Mouse (Mus musculus) heart, postnatal 0 days (tissue): ENCODE data around the gene Inpp5f. TPM values are rescaled to one million over a fixed set of nuclear protein-coding genes. Genes with fewer than 3 reads are reported as not detected.

Source experiments
- ATAC-seq: fragments of 200-750 bp; cut with Nextera tagmentation; 2 replicates; pipeline ENCODE4 v1.8.0; 2017; ENCODE audit warnings: low read depth, moderate number of reproducible peaks, moderate library complexity; ENCODE audit not compliant: insufficient read depth
- DNase-seq: peaks from one replicate; pipeline ENCODE4 v3.0.0-alpha.2; 2016; ENCODE audit warnings: low spot score
- H3K27ac ChIP-seq: fragments of 300-500 bp; sonication (generic); 2 replicates; pipeline ENCODE4 v1.5.1; 2014; ENCODE audit warnings: low read depth, mild to moderate bottlenecking
- H3K27me3 ChIP-seq: fragments of 300-500 bp; sonication (generic); 2 replicates; pipeline ENCODE4 v1.6.1; 2014; ENCODE audit warnings: low read length, mixed read lengths; ENCODE audit not compliant: control insufficient read depth, insufficient read depth
- H3K36me3 ChIP-seq: fragments of 300-500 bp; sonication (generic); replicated peaks from 2 replicates; pipeline ENCODE4 v1.6.1; 2014; ENCODE audit warnings: low read length, mixed read lengths; ENCODE audit not compliant: control insufficient read depth, insufficient read depth
- H3K4me1 ChIP-seq: fragments of 300-500 bp; sonication (generic); 2 replicates; pipeline ENCODE4 v1.6.1; 2014; ENCODE audit warnings: antibody characterized with exemption; ENCODE audit not compliant: control insufficient read depth, insufficient read depth
- H3K4me2 ChIP-seq: fragments of 300-500 bp; sonication (generic); 2 replicates; pipeline ENCODE4 v1.6.1; 2014; ENCODE audit warnings: low read depth, mild to moderate bottlenecking, low read length, moderate library complexity
- H3K4me3 ChIP-seq: fragments of 300-500 bp; sonication (generic); 2 replicates; pipeline ENCODE4 v1.5.1; 2014; ENCODE audit warnings: low read depth, low read length
- H3K9ac ChIP-seq: fragments of 300-500 bp; sonication (generic); replicated peaks from 2 replicates; pipeline ENCODE4 v1.6.1; 2014; ENCODE audit warnings: low read depth, low read length, mixed read lengths
- H3K9me3 ChIP-seq: fragments of 300-500 bp; sonication (generic); replicated peaks from 2 replicates; pipeline ENCODE4 v1.6.1; 2016; ENCODE audit warnings: low read length; ENCODE audit not compliant: control insufficient read depth
- CTCF ChIP-seq: IDR thresholded peaks from 2 replicates; pipeline ENCODE4 v1.5.1; 2016; ENCODE audit warnings: antibody characterized with exemption, control low read depth, low read depth
- EP300 ChIP-seq: IDR thresholded peaks from 2 replicates; pipeline ENCODE4 v1.6.1; 2016; ENCODE audit warnings: antibody characterized with exemption, low read depth
- WGBS: fragments of 180-500 bp; shearing (Covaris S2); extraction: QIAGEN DNeasy Blood & Tissue Kit; methylation state at CpG from one replicate; pipeline ENCODE4 v1.1.7; 2014; 5-methylcytosine and 5-hydroxymethylcytosine counted together
- polyA plus RNA-seq: library from polyadenylated mRNA; unstranded; fragments of >200 nt; fragmentation: Nextera tagmentation; extraction: Ambion mirVana; gene quantifications from 2 replicates; pipeline ENCODE4 v1.2.1, GENCODE M21; 2015
- total RNA-seq: library from RNA; depleted of rRNA; stranded (reverse); fragments of >200 nt; gene quantifications from 2 replicates; pipeline ENCODE4 v1.2.3, GENCODE M21; 2014; ENCODE audit warnings: low replicate concordance

Inpp5f gene
- total and polyA plus RNA-seq, 2 experiments from 2014 or later = 4.8 to 5.3 TPM

DNA sequence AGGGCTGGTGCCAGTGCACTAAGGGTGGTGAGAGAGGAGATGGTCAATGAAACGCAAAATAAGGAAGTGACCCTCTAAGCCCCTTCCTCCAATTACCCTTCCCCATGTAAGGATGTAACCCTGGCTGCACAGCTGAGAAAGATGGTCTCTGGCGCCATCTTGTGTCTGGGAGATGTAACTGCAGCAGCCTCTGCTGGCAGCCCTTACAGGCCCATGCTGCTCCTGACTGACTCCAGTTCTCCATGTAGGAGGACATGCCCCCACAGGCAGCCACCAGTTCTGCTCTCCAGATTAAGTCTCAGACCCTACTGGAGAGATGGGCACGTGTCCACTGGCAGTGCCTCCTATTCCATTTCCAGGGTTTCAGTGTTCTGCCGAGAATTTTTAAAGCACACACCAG, 94.6 kb downstream of the Inpp5f start:
- WGBS = 21% methylated on average over 4 of the region's 4 CpGs
- no peaks in the 10 kb centered on the region for H3K9me3 ChIP-seq
- no peak overlapping the region for H3K27ac ChIP-seq
- H3K27me3 ChIP-seq = no peaks in the 10 kb centered on the region
- H3K4me1 ChIP-seq = no peaks in the 10 kb centered on the region
- H3K36me3 ChIP-seq = peaks cover 93% of the 10 kb centered on the region
- H3K9ac ChIP-seq = no peak overlapping the region
- H3K4me3 ChIP-seq = no peak overlapping the region
- peak; percentile 57 for DNase-seq
- TF ChIP-seq CTCF = peak; percentile 95
- TF ChIP-seq EP300 = no peak
- ATAC-seq = peak; percentile 55; the same call in 1 of the 2 replicates
- no peak overlapping the region for H3K4me2 ChIP-seq

- Histone ChIP-seq H3K27ac (no peak overlapping the region), H3K36me3 (peaks cover 74% of the 10 kb centered on the region), H3K4me2 (no peak overlapping the region), H3K27me3 (no peaks in the 10 kb centered on the region), H3K4me1 (no peaks in the 10 kb centered on the region), H3K4me3 (no peak overlapping the region), H3K9ac (no peak overlapping the region), H3K9me3 (no peaks in the 10 kb centered on the region)
- WGBS = 62% methylated on average over 4 of the region's 4 CpGs
- no peak for ATAC-seq
- no peak for TF ChIP-seq CTCF
- TF ChIP-seq EP300 = no peak
- DNase-seq = no peak
Measured at GRCm38 (mm10) chr7:128717991-128718390, 106.9 kb downstream of the Inpp5f start.

DNA sequence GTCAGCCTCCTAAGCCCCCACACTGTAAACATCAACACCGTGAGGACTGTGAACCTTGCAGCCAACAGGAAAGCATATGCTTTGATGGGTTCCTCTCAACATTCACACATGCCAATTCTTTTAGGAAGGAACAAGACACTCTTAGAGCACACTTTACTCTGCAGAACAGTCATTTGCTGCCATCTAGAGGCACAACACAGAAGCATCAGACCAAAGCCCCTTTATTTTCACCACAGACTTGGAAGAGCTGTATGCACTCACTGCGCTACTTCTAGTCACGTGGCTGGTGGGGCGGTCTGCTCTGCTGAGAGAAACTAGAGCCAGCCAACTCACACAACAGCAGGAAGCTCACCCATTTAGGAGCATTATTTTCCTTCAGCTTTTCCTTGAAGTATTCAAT, 113.6 kb downstream of the Inpp5f start:
- TF ChIP-seq CTCF (peak; percentile 89), EP300 (no peak)
- DNase-seq = peak; percentile 91
- peak overlapping the region; percentile 31 for H3K27ac ChIP-seq
- H3K4me2 ChIP-seq = no peak overlapping the region
- no peak overlapping the region for H3K9ac ChIP-seq
- no peaks in the 10 kb centered on the region for H3K9me3 ChIP-seq
- H3K4me1 ChIP-seq = peaks cover 13% of the 10 kb centered on the region; the same call in 1 of the 2 replicates
- no peak overlapping the region for H3K4me3 ChIP-seq
- peak; percentile 95 for ATAC-seq
- H3K27me3 ChIP-seq = no peaks in the 10 kb centered on the region
- WGBS = 16% methylated on average over 4 of the region's 4 CpGs
- H3K36me3 ChIP-seq = peaks cover 36% of the 10 kb centered on the region

DNA sequence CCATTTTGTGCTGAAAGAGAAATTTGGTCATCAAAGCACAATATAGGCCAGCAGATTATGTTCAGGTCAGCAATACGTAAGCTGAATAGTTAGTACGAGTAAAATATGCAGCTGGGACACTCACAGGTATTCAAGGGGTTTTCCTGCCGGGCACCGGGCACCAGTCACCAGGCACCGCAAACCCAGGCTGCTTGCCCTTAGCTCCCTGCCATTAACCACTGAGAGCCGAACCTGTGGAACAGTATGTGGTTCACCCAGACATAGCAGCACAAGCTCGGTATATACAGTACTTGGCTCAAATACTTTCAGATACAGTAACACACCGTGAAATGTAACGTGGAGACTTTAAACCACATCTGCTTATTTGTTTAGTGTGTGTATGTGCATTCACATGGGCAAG, 114.1 kb downstream of the Inpp5f start:
- Histone ChIP-seq H3K4me3 (no peak overlapping the region), H3K27me3 (no peaks in the 10 kb centered on the region), H3K4me1 (peaks cover 13% of the 10 kb centered on the region; the same call in 1 of the 2 replicates), H3K4me2 (no peak overlapping the region), H3K9me3 (no peaks in the 10 kb centered on the region), H3K9ac (no peak overlapping the region), H3K36me3 (peaks cover 33% of the 10 kb centered on the region), H3K27ac (peak overlapping the region; percentile 31)
- no peak; the same call in 1 of the 2 replicates for ATAC-seq
- 68% methylated on average over 9 of the region's 9 CpGs for WGBS
- TF ChIP-seq CTCF (no peak), EP300 (no peak)
- DNase-seq = no peak

DNA sequence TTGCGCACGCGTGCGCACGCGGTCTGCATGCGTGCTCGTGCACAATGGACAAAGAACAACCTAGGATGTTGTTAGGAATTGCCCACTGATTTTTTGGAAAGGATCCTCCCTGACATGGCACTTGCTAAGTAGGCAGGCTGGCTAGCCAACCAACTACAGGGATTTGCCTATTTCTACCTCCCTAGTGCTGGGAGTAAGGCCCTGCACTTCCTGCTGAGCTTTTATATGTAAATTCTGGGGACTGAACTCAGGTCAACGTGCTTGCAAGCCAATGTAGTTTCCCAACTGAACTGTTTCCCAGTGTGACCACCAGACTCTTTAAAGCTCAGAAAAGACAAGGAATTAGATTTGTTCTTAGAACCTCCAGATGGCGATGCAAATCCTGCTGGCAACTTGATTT, 115.9 kb downstream of the Inpp5f start:
- Histone ChIP-seq H3K27ac (no peak overlapping the region), H3K4me1 (peaks cover 20% of the 10 kb centered on the region), H3K4me3 (no peak overlapping the region), H3K36me3 (peaks cover 19% of the 10 kb centered on the region), H3K27me3 (no peaks in the 10 kb centered on the region), H3K9ac (no peak overlapping the region), H3K4me2 (no peak overlapping the region), H3K9me3 (no peaks in the 10 kb centered on the region)
- ATAC-seq (no peak), DNase-seq (no peak)
- WGBS = 84% methylated on average over 10 of the region's 10 CpGs
- TF ChIP-seq EP300 = no peak
- no peak for TF ChIP-seq CTCF

GRCm38 (mm10) chr7:128727701-128728100, 116.6 kb downstream of the Inpp5f start:
- Histone ChIP-seq H3K9ac (no peak overlapping the region), H3K4me3 (no peak overlapping the region), H3K27me3 (no peaks in the 10 kb centered on the region), H3K4me1 (peaks cover 20% of the 10 kb centered on the region), H3K36me3 (peaks cover 13% of the 10 kb centered on the region), H3K9me3 (no peaks in the 10 kb centered on the region), H3K4me2 (no peak overlapping the region), H3K27ac (no peak overlapping the region)
- ATAC-seq = no peak
- no peak for TF ChIP-seq CTCF
- TF ChIP-seq EP300 = no peak
- WGBS = 67% methylated on average over 5 of the region's 5 CpGs
- DNase-seq = no peak
